ENCODE assay signal across 10 mouse cellular contexts in the genomic region with DNA sequence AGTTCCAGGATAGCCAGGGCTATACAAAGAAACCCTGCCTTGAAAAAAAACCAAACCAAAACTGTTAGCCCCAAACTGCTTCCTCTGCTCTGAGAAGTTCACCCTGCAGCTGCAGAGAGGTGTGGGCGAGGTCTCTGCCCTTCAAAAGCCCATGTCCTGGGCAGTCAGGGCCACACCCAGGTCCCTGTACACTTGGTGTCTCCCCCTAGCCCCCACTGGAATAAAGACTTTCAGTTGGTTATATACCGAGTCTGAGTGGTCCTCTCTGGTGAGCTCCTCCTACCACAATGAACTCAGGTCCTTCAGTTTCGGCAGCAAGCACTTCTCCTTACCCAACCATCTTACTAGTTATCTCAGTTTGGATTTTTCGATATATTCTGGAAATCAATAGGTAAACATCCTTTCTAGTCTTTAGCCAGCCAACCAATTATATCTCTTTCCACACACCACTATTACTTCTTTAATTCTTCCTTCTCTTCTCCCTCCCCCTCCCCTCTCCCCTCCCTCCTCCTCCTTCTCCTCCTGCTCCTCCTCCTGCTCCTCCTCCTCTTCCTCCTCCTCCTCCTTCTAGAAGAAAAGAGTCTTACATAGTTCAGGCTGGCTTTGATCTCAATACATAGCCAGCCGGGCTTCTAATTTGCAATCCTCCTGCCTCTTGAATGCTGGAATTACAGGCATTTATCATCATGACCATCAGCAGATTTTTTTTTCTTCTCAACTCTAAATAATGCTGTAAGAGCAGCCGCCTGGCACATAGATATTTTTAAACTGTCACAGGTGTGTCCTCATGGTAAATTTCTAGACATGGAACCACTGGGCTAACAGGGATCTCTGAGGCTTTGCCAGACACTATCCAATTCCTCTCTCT.
"Had no signal": no experiment of that assay in that cellular context is flagged by ENCODE, and none has a peak within 500 bp of the region (broad histone marks: within the 10 kb centered on the region; RNA-seq: fewer than 3 reads in every experiment).

No protein-coding gene starts in this region.

- ATAC-seq: liver, postnatal 0 days; midbrain, embryonic 15.5 days had no signal

- H3K9me3 ChIP-seq: limb, embryonic 12.5 days; liver, embryonic 13.5 days; midbrain, embryonic 15.5 days; stomach, embryonic 15.5 days had no signal

- H3K4me3 ChIP-seq: limb, embryonic 12.5 days; liver, embryonic 13.5 days; midbrain, embryonic 15.5 days; stomach, embryonic 15.5 days had no signal

- H3K36me3 ChIP-seq: limb, embryonic 12.5 days; liver, embryonic 13.5 days; midbrain, embryonic 15.5 days; stomach, embryonic 15.5 days had no signal

- H3K27me3 ChIP-seq: limb, embryonic 12.5 days; liver, embryonic 13.5 days; midbrain, embryonic 15.5 days; stomach, embryonic 15.5 days had no signal

- H3K4me1 ChIP-seq: limb, embryonic 12.5 days; midbrain, embryonic 15.5 days had no signal

- DNase-seq: kidney, adult 8-10 months; kidney, postnatal 25 days; layer of hippocampus, postnatal 36 days; liver; liver, embryonic 13.5 days; liver, postnatal 0 days; right cerebral cortex, postnatal 14 days had no signal
